Mouse (Mus musculus) central nervous system, embryonic 14 days (tissue): ENCODE data around the gene Stkld1. TPM values are rescaled to one million over a fixed set of nuclear protein-coding genes. Genes with fewer than 3 reads are reported as not detected.

Source experiments
- polyA plus RNA-seq: library from polyadenylated mRNA; depleted of rRNA; stranded (reverse); fragments of >200 nt; gene quantifications from 2 replicates; pipeline ENCODE4 v1.2.3, GENCODE M21; 2012; rRNA removed

The Stkld1 gene
- polyA plus RNA-seq: 0.10 and 0.15 TPM in 2 replicates

DNA sequence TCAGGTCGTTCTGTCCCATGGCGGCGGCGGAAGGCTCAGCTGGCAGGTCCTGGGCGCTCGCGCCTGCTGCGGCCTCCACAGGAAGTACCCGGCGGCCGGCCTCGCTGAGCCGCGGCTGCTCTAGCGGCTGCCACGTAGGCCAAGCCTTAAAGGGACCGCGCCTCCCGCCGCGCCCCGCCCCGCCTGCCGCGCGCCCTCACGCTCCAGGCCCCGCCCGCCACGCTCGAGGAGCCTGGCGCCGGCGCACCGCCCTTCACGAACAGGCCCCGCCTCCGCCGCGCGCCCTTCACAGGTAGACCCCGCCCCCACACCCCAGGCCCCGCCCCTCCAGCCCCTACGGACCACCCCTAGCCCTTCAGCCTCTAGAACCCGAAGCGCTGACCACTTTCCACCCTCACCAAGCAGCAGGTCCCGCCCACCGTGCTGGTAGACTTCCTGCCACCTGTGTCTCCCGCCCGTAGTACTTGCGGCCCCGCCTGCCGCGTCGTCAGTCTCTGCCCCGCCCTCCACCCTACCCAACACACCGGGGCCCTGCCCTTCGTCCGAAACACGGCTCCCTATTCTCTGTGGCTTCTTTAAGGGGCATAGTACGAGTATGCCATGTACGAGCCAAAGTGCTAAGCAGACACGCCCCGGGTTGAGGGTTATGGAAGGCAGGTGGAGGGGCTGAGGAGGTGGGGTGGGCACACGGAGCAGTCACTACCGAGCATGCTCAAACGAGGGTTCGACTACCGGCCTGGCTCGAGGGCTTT is at the start of gene Stkld1, which contains the start of gene Surf4:
TSS of gene Stkld1 (plus strand) at position 744 of the 752 bp plus-strand sequence.
TSS of gene Surf4 (minus strand) at position 625 of the 752 bp plus-strand sequence.

GRCm38 (mm10) chr2:26902467-26903220 is 31.2 kb upstream of the Stkld1 start, which contains the start of gene Surf6:
Gene Surf6 (minus strand): TSS chr2:26902879.

DNA sequence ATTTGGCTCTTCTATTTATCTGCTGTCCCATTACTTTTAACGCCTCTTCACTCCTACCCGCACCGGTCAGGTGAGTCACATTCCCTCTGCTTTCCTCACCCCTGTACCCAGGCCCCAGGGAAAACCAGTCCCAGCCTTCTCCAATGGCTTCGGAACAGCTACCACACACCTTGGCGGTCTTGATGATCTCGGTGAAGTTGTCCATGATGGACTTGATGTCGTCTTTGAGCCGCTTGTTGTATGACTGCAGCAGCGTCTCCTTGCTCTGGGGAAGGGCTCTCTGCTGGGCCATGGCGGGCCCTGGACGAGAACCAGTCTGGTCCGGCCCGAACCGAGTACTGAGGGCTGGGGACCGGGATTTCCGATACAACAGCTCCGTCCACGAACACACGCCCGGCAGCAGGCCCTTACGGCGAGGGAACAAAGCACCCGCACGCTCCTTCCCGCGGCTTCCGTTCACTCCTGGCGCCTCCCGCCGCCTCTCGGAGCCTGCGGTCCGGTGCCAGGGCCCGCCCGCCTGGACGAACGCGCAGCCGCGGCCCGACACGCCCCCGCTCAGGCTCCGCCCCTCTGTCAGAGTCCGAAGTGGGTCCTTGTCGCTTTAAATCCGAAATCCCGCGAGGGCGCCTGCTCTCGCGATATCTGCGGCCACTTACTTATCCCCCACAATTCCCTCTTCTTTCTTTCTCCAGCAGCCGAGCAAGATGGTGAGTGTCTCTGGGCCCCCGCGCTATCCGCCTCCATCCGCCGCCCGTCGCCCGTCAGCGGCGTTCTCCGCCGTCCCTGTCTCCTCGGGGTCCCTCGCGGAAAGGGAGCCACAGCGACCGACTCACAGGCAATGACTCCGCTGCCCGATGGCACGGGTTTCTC is 23.5 kb upstream of the Stkld1 start, which contains the start of the genes Med22 and Rpl7a:
TSS of gene Med22 (minus strand) at position 554 of the 870 bp plus-strand sequence.
TSS of gene Rpl7a (plus strand) at position 641 of the 870 bp plus-strand sequence.

GRCm38 (mm10) chr2:26915927-26916728 is 17.7 kb upstream of the Stkld1 start, which contains the start of the genes Surf2 and Surf1:
Gene Surf2 (plus strand): TSS chr2:26916367.
Gene Surf1 (minus strand): TSS chr2:26916530.

GRCm38 (mm10) chr2:26963923-26964723 is 30.3 kb downstream of the Stkld1 start, which contains the start of gene Rexo4:
Gene Rexo4 (minus strand): TSS chr2:26964386.

DNA sequence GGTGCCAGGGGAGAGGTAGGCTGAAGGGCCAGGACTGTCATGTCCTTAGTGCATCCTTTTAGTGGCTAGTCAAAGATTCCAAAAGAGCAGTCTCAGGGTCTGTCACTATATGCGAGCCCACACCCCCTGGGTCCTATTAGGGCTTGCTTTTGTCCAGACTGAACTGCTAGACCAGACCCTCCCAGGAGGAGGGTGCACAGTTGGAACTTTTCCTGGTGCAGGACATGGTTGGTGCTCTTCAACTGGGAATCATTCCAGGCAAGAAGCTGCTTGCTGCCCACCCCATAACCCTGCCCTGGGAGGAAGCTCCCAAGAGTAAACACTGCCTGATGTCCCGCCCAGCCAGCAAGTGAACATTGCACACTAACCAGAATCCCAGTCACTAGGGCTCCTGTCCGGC is 39.3 kb downstream of the Stkld1 start, which contains the start of gene Adamts13:
TSS of gene Adamts13 (plus strand) at position 301 of the 400 bp plus-strand sequence.

Other genes starting within 250 kb of the Stkld1 start
- gene Abo, start 69.1 kb upstream of the Stkld1 start, polyA plus RNA-seq: not detected in 2 replicates
- gene Surf6, start 31.2 kb upstream of the Stkld1 start, polyA plus RNA-seq: 28.1 and 29.9 TPM in 2 replicates
- 118 and 148 TPM in 2 replicates for gene Med22, start 23.4 kb upstream of the Stkld1 start, polyA plus RNA-seq
- gene Rpl7a, start 23.3 kb upstream of the Stkld1 start, polyA plus RNA-seq: 1,771 and 1,960 TPM in 2 replicates
- gene Surf2, start 17.7 kb upstream of the Stkld1 start, polyA plus RNA-seq: 54.7 and 57.4 TPM in 2 replicates
- gene Surf1, start 17.5 kb upstream of the Stkld1 start, polyA plus RNA-seq: 72.7 and 79.4 TPM in 2 replicates
- gene Surf4, start 119 bp upstream of the Stkld1 start, polyA plus RNA-seq: 80.8 and 108 TPM in 2 replicates
- 56.3 and 58.5 TPM in 2 replicates for gene Rexo4, start 30.3 kb downstream of the Stkld1 start, polyA plus RNA-seq
- gene Adamts13, start 39.4 kb downstream of the Stkld1 start, polyA plus RNA-seq: 0.06 and 0.21 TPM in 2 replicates
- gene Cacfd1, start 75.9 kb downstream of the Stkld1 start, polyA plus RNA-seq: 88.2 and 92.6 TPM in 2 replicates
- gene Slc2a6, start 94.0 kb downstream of the Stkld1 start, polyA plus RNA-seq: 5.9 and 6.6 TPM in 2 replicates
- gene Mymk, start 138.1 kb downstream of the Stkld1 start, polyA plus RNA-seq: 0.17 and 5.7 TPM in 2 replicates
- gene Adamtsl2, start 145.3 kb downstream of the Stkld1 start, polyA plus RNA-seq: 9.4 and 10.7 TPM in 2 replicates
- 4.5 and 4.6 TPM in 2 replicates for gene Fam163b, start 208.4 kb downstream of the Stkld1 start, polyA plus RNA-seq
- 0.88 and 2.5 TPM in 2 replicates for gene Dbh, start 231.2 kb downstream of the Stkld1 start, polyA plus RNA-seq